In the genomic region with DNA sequence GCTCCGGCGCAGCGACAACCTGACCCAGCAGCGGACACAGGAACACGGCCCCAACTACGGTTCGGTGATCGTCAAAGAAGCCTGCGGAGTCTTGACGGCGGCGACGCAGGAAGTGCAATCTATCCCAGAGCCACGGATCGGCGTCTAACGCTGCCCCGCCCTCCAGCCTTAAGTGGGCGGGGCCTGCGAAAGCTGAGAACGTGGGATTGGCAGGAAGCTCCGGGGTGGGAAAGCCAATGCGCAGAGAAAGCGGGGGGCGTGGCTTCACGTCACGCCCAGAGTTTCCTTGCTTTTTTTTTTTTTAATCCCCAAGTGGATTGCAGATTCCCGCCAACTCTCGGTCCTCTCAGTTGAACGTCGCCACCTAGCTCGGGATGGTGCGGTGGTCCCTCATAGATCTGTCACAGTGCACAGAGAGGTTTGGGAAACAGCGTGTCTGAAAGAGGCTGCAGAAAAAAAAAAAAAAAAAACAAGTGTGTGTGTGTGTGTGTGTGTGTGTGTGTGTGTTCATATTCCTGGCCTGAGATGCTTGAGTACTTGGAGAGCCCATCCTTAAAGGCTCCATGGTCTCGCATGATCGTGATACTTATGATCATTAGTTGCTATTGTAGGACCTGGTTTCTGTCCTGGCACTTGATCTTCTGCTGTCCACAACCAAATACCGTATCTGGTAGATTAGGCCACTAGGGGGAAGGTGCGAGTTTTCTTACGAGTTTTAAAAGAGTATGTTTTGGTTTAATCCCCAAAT, we compare ENCODE assay signal across 8 mouse cellular contexts. TPM values are rescaled to one million over a fixed set of nuclear protein-coding genes. Genes with fewer than 3 reads are reported as not detected.
DNase-seq lines count a peak whose midpoint lies in the region; ATAC-seq and TF ChIP-seq lines count a peak whose summit lies in the region.

A gene (minus strand): TSS at position 114 of the 748 bp plus-strand sequence.

- peaks cover 30% of the 10 kb centered on the region for H3K36me3 ChIP-seq in kidney, embryonic 14.5 days (ENCODE audit: control insufficient read depth, insufficient read depth, low read length)
- H3K36me3 ChIP-seq in limb, embryonic 15.5 days = peaks cover 21% of the 10 kb centered on the region

- peak; percentile 99 for DNase-seq in A20 (ENCODE audit: low read depth, low spot score)
- DNase-seq in heart, adult 9 months (ENCODE audit: low spot score in 2 of 2) = peak; percentile 93 to 96
- DNase-seq in monocyte, adult 2 months (ENCODE audit: low read depth in 1 of 2, low spot score in 2 of 2) = peak; percentile 88 to 94
- peak; percentile 94 to 95 for DNase-seq in spleen, postnatal 36 days (ENCODE audit: low spot score in 2 of 2)

- H3K27ac ChIP-seq in bone marrow macrophage, adult 2 months (ENCODE audit: insufficient read depth, low read depth, low read length) = peak within 1 kb of the TSS; percentile 71
- H3K27ac ChIP-seq in embryonic fibroblast, embryonic 13.5 days (ENCODE audit: insufficient read depth, low read length) = no peak within 1 kb of the TSS
- H3K27ac ChIP-seq in kidney, embryonic 14.5 days (ENCODE audit: low read depth, low read length) = no peak within 1 kb of the TSS; the same call in 1 of the 2 replicates
- H3K27ac ChIP-seq in limb, embryonic 15.5 days = peak within 1 kb of the TSS; percentile 78

- WGBS in kidney, embryonic 14.5 days = under 1% methylated on average over 39 of the region's 39 CpGs
- WGBS in limb, embryonic 15.5 days = under 1% methylated on average over 39 of the region's 39 CpGs

- peak within 1 kb of the TSS; percentile 78 for H3K9ac ChIP-seq in kidney, embryonic 14.5 days (ENCODE audit: low read depth, low read length)
- peak within 1 kb of the TSS; percentile 80 for H3K9ac ChIP-seq in limb, embryonic 15.5 days

- peak within 1 kb of the TSS; percentile 99 for H3K4me3 ChIP-seq in bone marrow macrophage, adult 2 months (ENCODE audit: insufficient read depth, low read length)
- peak within 1 kb of the TSS; percentile 78 for H3K4me3 ChIP-seq in embryonic fibroblast, embryonic 13.5 days (ENCODE audit: insufficient read depth, low read length)
- peak within 1 kb of the TSS; percentile 60 for H3K4me3 ChIP-seq in kidney, embryonic 14.5 days (ENCODE audit: low read length)
- H3K4me3 ChIP-seq in limb, embryonic 15.5 days = peak within 1 kb of the TSS; percentile 73

- peak; percentile 95 for ATAC-seq in kidney, embryonic 14.5 days (ENCODE audit: low FRiP score, low TSS enrichment)
- peak; percentile 88 for ATAC-seq in limb, embryonic 15.5 days (ENCODE audit: insufficient number of reproducible peaks, low FRiP score, low TSS enrichment, low read depth)

- no peaks in the 10 kb centered on the region for H3K9me3 ChIP-seq in kidney, embryonic 14.5 days (ENCODE audit: control insufficient read depth, low read length)
- H3K9me3 ChIP-seq in limb, embryonic 15.5 days = no peaks in the 10 kb centered on the region

- H3K4me1 ChIP-seq in bone marrow macrophage, adult 2 months (ENCODE audit: control insufficient read depth, insufficient read depth, low read length) = peaks cover 5% of the 10 kb centered on the region
- H3K4me1 ChIP-seq in embryonic fibroblast, embryonic 13.5 days (ENCODE audit: control insufficient read depth, insufficient read depth, low read length) = peaks cover 2% of the 10 kb centered on the region; the same call in 1 of the 2 replicates
- peaks cover 12% of the 10 kb centered on the region; the same call in 1 of the 2 replicates for H3K4me1 ChIP-seq in kidney, embryonic 14.5 days (ENCODE audit: control insufficient read depth, insufficient read depth, low read length)
- peaks cover 14% of the 10 kb centered on the region for H3K4me1 ChIP-seq in limb, embryonic 15.5 days

- H3K4me2 ChIP-seq in kidney, embryonic 14.5 days (replicated peaks; ENCODE audit: low read depth, low read length) = peak within 1 kb of the TSS; percentile 67
- peak within 1 kb of the TSS; percentile 71 for H3K4me2 ChIP-seq in limb, embryonic 15.5 days

- no peak for TF ChIP-seq CTCF in bone marrow macrophage, adult 2 months (IDR thresholded peaks at IDR 0.05; ENCODE audit: low read depth, low read length)
- TF ChIP-seq CTCF in embryonic fibroblast, embryonic 13.5 days (IDR thresholded peaks at IDR 0.05; ENCODE audit: borderline replicate concordance, insufficient read depth, low read length) = no peak

- TF ChIP-seq POLR2A in bone marrow macrophage, adult 2 months (IDR thresholded peaks at IDR 0.05; ENCODE audit: borderline replicate concordance, low read depth, low read length) = no peak
- TF ChIP-seq POLR2A in embryonic fibroblast, embryonic 13.5 days (IDR thresholded peaks at IDR 0.05; ENCODE audit: low read depth, low read length) = peak; percentile 91

- no peaks in the 10 kb centered on the region for H3K27me3 ChIP-seq in kidney, embryonic 14.5 days (ENCODE audit: control insufficient read depth, insufficient read depth, low read length)
- H3K27me3 ChIP-seq in limb, embryonic 15.5 days = no peaks in the 10 kb centered on the region

RNA-seq across cellular contexts. Expression of the gene that starts here (rescaled TPM):
- polyA plus RNA-seq in bone marrow macrophage, adult 2 months (2012; ENCODE audit: insufficient read depth, insufficient read length, missing spikeins) = 158 and 164 TPM in 2 replicates
- 151 and 168 TPM in 2 replicates for polyA plus RNA-seq in embryonic fibroblast, embryonic 13.5 days (2011; ENCODE audit: insufficient read length, low read depth, missing spikeins)
- 466 and 570 TPM in 2 replicates for polyA plus RNA-seq in kidney, embryonic 14.5 days (2014; fragmentation: Nextera tagmentation; extraction: Ambion mirVana)
- polyA plus RNA-seq in limb, embryonic 15.5 days (2015; fragmentation: Nextera tagmentation; extraction: Ambion mirVana) = 336 and 352 TPM in 2 replicates

Comparison
In these comparisons a context has a peak if more than half of its experiments do, and no peak if none do; other contexts are left out.
1. H3K27ac ChIP-seq: peak in bone marrow macrophage, adult 2 months (single experiment) and limb, embryonic 15.5 days (single experiment); none in embryonic fibroblast, embryonic 13.5 days (single experiment) and kidney, embryonic 14.5 days (single experiment).
2. Peak in every context shown above with its lines, with median percentiles within 50 percentile points of each other: DNase-seq and H3K4me3 ChIP-seq.